Mouse (Mus musculus) fibroblast of lung, adult 2 months (primary cell): Measurements from ENCODE around the gene Bace2.

Experiments
- DNase-seq: peaks from one replicate; pipeline ENCODE4 v3.0.0-alpha.2; 2011; ENCODE audit warnings: low read depth

The Bace2 gene

DNA sequence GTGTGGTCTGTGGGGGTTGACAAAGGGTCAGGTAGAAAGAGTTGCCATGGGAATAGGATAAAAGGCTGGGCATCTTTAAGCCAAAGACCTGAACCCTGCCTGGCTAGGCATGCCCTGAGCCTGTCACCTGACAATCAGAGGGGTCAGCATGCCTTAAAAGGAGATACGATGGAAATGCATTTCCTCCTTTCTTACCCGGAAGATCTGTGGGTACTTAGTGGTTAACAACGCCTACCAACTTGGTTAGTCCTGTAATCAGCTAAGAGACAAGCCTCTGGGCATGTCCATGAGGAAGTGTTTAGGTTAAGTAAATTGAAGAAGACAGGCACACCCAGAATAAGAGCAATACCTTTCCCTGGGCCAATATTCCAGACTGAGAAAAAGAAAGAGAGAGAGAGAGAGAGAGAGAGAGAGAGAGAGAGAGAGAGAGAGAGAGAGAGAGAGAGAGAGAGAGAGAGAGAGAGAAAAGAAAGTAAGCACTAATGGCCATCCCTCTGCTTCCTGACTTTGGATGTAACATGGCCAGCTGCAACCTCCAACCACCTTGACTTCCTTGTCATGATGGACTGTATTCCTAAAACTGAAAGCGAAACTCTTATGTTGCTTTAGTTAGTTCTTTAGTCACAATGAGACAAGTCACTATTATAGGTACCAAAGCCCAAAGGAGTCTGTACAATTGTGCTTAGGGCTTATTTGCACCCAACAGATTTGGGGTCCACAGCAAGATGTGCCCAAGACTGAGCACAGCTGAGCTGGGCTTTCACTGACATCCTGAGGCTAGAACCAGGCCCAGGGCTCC is 111.7 kb downstream of the Bace2 start:
- no peak for DNase-seq

DNA sequence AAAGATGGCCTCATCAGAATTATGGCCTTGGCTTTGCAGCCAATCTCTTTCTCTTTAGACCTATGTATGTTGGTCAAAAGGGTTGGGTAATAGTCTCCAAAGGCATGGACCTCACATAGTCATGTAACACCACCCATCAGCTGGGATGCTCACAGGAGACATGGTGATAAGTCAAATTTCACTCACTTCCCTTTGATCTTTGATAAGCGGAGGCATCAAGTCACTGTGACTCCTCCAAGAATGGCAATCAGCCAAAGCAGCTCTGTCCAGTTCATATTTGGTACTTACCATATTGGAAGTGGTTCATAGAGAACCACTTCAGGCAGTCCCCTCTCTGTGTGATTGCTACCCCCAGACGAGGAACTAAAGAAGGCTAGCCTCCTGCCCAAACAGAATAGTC is 118.1 kb downstream of the Bace2 start:
- no peak for DNase-seq

- DNase-seq = peak; percentile 27
Measured at GRCm38 (mm10) chr16:97475581-97475980, 119.0 kb downstream of the Bace2 start.

DNA sequence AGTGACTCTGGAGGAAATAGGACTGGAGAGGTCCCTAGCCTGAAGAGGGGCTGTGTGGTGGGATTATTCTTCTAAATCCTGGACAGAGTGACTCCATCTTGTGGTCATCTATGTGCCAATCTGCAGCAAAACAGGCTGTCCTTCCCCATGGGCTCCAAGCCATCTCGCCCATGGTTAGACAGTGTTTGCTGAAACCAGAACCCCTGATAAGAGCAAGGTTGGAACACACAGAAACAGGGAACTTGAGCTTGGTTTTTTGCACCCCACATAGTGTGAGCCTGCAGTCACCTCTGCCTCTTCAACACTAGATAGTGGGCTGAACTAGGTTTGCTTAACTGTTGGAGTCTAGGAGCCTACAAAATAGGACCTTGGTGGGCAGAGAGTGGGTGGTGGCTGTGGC is 120.0 kb downstream of the Bace2 start:
- no peak for DNase-seq

GRCm38 (mm10) chr16:97478655-97479054 is 122.1 kb downstream of the Bace2 start:
- no peak for DNase-seq

DNA sequence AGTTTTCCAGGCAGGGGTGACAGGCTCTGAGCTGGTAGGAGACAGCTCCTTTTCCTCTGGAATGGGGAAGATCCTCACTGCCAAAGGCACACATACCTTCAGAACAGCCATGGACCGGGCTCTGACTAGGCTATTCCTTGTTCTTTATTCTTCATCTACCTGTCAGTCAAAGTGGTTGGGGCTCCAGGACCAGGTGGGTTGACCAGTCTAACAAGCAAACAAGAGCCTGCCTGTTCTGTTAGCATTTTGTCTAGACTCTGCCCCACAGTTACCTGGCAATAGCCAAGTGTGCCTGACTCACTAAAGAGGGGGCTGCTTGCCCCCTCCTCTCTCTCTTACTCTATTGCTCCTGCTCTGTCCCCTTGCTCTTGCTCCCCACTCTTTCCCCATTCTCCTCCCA is 135.8 kb downstream of the Bace2 start:
- DNase-seq = no peak
